Mouse (Mus musculus) adrenal gland, adult 2 months (tissue): Measurements from ENCODE around the gene Morc3. TPM values are rescaled to one million over a fixed set of nuclear protein-coding genes. Genes with fewer than 3 reads are reported as not detected.

Source experiments
- DNase-seq: peaks from one replicate; pipeline ENCODE4 v3.0.0; 2021
- long read RNA-seq: library from polyadenylated mRNA; stranded (forward); transcript quantifications from one replicate; pipeline ENCODE4 v2.0.0, GENCODE M21; 2021
- polyA plus RNA-seq: library from polyadenylated mRNA; depleted of rRNA; stranded (reverse); fragments of >200 nt; gene quantifications from 2 replicates; pipeline ENCODE4 v1.2.3, GENCODE M21; 2012; rRNA removed
- total RNA-seq, 2 experiments: library from RNA; stranded (reverse); gene quantifications; 2 replicates each; pipeline ENCODE4 v1.2.3; 2021

Morc3 gene
- total RNA-seq = 10 to 100 TPM; 28.0 to 30.9 TPM
- 1.4 and 1.5 TPM in 2 replicates for polyA plus RNA-seq
- long read RNA-seq, full-length matches to known transcripts = 5 of 6 reads
- long read RNA-seq, partial matches to known transcripts = 0 of 6 reads
- long read RNA-seq, other reads (novel, unspliced or antisense) = 1 of 6 reads

- peak; percentile 100 for DNase-seq
These were observed at the start of gene Morc3 for GRCm38 (mm10) chr16:93831627-93832395. Gene Morc3 (plus strand): TSS chr16:93832121.

GRCm38 (mm10) chr16:93784175-93784574 is 47.7 kb upstream of the Morc3 start:
- DNase-seq = no peak

DNA sequence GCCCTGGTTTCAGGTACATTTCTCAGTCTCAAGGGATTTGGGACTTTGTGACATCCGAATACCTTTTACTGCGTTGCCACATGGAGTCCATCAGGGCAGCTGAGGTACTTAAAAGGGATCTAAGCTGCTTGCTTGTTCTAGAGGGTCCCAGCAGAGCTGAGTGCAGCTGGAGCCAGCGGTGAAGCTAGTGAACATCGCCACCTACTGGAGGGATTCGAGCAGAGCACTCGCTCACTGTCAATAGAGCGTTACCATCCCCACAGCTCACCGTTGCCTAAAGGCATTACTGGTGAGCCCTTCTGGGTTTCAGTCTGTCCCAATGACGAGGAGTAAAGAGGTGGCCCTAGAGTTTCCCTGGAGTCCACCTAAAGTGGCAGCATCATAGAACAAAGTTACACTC is 46.1 kb upstream of the Morc3 start:
- DNase-seq = peak; percentile 58

DNA sequence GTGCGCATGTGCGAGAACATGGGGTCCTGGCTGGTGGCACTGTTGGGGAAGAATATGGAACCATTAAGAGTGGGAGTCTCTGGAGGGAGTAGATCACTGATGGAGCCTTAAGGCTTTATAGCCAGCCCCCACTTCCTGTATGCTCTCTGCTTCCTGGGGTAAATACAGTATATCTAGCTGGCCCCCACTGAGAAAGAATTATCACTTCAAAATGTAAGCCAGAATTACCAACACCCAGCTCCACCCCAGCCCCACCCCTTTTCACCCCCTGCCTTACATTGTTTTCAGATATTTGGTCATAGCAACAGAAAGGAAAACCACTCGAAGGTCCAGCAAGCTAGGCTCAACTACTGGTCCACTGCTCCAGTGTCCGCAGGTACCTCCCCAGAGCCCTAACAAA is 43.5 kb upstream of the Morc3 start:
- DNase-seq = no peak

GRCm38 (mm10) chr16:93788881-93789280 is 43.0 kb upstream of the Morc3 start:
- DNase-seq = no peak

- DNase-seq = no peak
These were observed 41.8 kb upstream of the Morc3 start for GRCm38 (mm10) chr16:93789971-93790755.

GRCm38 (mm10) chr16:93792981-93793630 is 38.8 kb upstream of the Morc3 start:
- no peak for DNase-seq

- DNase-seq = no peak
These were observed 37.1 kb upstream of the Morc3 start for GRCm38 (mm10) chr16:93794845-93795244.

- DNase-seq = no peak
These were observed 36.5 kb upstream of the Morc3 start for GRCm38 (mm10) chr16:93795391-93795790.

GRCm38 (mm10) chr16:93797021-93797840 is 34.7 kb upstream of the Morc3 start:
- no peak for DNase-seq

DNA sequence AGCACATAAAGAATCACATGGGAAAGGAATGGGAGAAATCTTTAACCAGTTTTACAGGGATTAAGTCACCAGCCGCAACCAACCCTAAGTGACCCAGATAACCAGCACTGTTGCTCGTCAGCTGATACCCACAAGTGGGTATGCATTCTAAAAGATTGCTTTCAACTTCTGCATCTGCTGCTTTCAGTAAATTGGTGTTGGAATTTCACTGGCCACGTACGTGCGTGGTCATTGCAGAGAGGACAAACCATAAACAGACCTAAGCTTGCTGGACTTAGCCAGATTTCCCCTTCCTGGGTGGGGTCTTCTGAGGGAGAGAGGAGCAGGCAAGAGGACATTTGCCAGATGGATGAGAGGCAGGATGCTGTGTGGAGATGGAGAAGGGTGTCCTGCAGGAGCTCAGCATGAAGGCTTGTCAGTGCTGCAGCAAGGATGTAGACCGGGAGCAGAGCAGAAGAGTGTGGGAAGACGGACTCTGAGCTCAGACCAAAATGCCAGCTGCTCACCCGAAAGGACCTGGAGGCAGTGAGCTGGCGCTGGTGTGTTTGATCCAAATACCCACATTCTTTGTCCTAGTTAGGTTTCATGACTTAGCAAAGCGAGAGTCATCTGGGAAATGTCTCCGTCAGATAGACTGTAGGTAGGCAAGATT is 34.0 kb upstream of the Morc3 start:
- DNase-seq = no peak

DNA sequence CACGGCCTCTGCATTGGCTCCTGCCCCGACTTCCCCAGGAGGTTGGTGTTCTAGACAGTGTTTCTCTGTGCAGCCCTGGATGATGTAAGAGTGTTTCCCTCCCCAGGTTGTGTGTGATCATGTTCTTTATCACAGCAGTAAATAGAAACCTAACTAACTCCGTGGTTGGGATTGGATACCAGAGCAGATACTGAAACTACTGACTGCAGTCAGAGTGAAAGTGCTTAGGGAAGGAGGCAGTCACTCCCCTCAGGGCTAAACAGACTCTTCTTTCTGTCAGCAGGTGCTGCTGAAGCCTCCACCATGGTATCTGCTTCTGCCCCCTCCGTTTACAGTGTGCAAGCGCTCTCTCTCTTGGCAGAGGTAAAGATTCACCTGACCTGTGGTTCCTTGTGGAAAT is 33.3 kb upstream of the Morc3 start:
- no peak for DNase-seq

DNA sequence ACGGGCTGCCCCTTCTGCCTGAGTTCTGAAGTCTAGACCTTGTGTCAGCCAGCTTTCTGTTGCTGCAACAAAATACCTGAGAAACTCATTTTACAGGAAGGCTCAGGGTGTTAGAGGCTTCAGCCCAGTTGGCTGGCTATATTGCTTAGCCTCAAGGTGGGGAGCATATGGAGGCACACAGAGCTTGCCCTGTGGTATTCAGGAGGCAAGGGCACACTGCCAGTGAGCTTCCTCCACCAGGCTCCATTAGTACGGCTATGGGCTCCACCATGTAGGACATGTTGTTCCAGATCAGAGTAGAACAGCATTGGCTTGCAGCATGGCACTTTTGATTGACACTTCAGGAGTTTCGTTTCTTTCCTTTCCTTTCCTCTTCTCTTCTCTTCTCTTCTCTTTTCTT is 32.9 kb upstream of the Morc3 start:
- no peak for DNase-seq

DNA sequence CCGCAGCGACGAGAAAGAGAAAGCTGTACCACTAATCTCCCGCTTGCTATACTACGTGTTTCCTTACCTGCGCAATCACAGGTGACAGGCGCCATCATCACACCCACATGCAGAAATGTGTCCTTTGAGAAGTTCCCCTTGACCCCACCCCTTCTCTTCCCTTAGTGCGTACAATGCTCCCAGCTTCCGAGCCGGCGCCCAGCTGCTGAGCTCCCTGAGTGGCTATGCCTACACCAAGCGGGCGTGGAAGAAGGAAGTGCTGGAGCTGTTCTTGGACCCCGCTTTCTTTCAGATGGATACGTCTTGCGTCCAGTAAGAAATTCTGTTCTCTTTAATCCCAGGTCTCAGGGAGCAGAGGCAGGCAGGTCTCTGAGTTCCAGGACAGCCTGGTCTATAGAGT is 32.0 kb upstream of the Morc3 start:
- DNase-seq = no peak

GRCm38 (mm10) chr16:93807167-93807566 is 24.8 kb upstream of the Morc3 start:
- no peak for DNase-seq

DNA sequence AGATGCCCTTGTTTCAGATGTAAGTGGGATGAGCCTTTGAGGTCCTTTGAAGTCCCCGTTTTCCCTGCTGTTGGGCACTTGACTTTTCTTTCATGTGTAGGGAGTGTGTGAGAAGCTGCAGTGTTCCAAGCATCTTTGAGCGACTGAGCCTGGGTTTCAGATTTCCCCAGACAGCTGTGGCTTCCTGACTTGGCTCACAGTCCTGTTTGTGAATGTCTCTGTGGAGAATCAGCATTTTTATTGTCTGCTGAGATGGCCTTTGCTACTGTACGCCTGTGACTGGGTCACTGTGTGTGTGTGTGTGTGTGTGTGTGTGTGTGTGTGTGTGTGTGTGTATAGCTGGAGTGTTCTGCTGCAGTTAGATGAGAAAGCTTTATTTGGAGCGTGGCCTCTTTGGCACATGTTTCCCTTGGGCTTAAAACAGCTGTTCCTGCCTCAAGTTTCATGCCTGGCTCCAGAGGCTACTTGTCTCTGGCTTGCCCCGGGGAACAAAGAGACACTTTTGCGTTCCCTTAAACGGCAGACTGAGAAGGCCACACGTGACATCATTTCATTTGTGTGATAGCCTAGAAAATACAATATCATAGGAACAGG is 23.9 kb upstream of the Morc3 start:
- DNase-seq = peak; percentile 44

- DNase-seq = peak; percentile 74
These were observed 15.8 kb upstream of the Morc3 start for GRCm38 (mm10) chr16:93815856-93816736.

DNA sequence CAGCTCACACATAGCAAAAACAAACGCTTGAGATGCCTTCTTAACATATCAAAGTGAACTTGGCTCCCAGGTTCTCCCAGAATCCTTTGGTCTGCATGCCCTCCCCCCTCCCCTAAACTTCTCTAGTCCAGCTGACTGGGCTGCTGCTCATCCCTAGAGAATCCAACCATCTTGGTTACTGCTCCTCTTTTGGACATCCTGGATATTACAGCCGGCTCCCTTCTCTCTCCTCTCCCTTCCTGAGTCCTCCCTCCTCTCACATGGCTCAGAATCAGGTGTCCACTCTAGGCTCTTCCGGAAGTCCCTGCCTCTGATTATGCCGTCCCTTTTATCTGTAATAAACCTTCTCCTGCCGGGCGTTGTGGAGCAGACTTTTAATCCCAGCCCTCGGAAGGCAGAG is 15.1 kb upstream of the Morc3 start:
- DNase-seq = no peak

DNA sequence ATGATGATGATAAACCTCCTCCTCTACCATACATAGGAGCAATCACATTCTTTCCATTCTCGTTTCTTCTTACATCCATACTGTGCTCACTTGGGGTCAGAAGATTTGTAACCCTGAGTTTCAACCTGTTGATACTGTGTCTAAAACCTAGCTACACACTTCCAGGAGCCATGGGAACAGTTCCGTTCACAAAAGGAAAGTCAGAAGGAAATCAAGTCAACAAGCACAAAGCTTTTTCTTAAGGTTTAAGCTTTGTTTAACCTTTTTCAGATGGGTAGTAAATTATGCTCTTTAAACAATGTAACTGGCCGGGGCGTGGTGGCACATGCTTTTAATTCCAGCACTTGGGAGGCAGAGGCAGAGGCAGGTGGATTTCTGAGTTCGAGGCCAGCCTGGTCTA is 14.6 kb upstream of the Morc3 start:
- no peak for DNase-seq
